Mouse (Mus musculus) C2C12 (cell line): ENCODE results near the gene Zfp777. TPM values are rescaled to one million over a fixed set of nuclear protein-coding genes. Genes with fewer than 3 reads are reported as not detected.

Experiments used
- H3K27me3 ChIP-seq: one replicate; pipeline ENCODE4 v1.6.1; 2011; ENCODE audit not compliant: control insufficient read depth, insufficient read depth, insufficient read length
- H3K36me3 ChIP-seq: one replicate; pipeline ENCODE4 v1.6.1; 2011; ENCODE audit not compliant: control insufficient read depth, insufficient read depth
- H3K4me3 ChIP-seq: one replicate; pipeline ENCODE4 v1.5.1; 2011; ENCODE audit warnings: mild to moderate bottlenecking, control low read depth; ENCODE audit not compliant: poor library complexity, insufficient read depth, severe bottlenecking
- H3K79me2 ChIP-seq: one replicate; pipeline ENCODE4 v1.6.1; 2011; ENCODE audit not compliant: control insufficient read depth, insufficient read depth
- H3K79me3 ChIP-seq: one replicate; pipeline ENCODE4 v1.6.1; 2011; ENCODE audit warnings: low read depth, control low read depth
- H3ac ChIP-seq: one replicate; pipeline ENCODE3; 2011; ENCODE audit warnings: low read depth; ENCODE audit not compliant: control insufficient read depth, insufficient read length
- CEBPB ChIP-seq: IDR thresholded peaks from one replicate; pipeline ENCODE4 v1.6.1; 2011; ENCODE audit warnings: low read depth, mild to moderate bottlenecking, control low read depth, moderate library complexity
- CTCF ChIP-seq: IDR thresholded peaks from one replicate; pipeline ENCODE4 v1.5.1; 2011; ENCODE audit not compliant: control insufficient read depth, insufficient read depth, insufficient read length
- FOSL1 ChIP-seq: IDR thresholded peaks from one replicate; pipeline ENCODE4 v1.8.0; 2011; ENCODE audit warnings: mild to moderate bottlenecking, low read length; ENCODE audit not compliant: poor library complexity, insufficient read depth, severe bottlenecking
- MAX ChIP-seq: IDR thresholded peaks from one replicate; pipeline ENCODE4 v1.6.1; 2011; ENCODE audit warnings: mild to moderate bottlenecking, control low read depth
- MYOD1 ChIP-seq: IDR thresholded peaks from one replicate; pipeline ENCODE4 v1.6.1; 2011; ENCODE audit warnings: low read depth; ENCODE audit not compliant: control insufficient read depth, insufficient read length
- MYOG ChIP-seq: IDR thresholded peaks from one replicate; pipeline ENCODE4 v1.6.1; 2011; ENCODE audit not compliant: control insufficient read depth, insufficient read length; ENCODE audit errors: extremely low read depth
- USF1 ChIP-seq: IDR thresholded peaks from one replicate; pipeline ENCODE4 v1.6.1; 2011; ENCODE audit warnings: low read depth, mild to moderate bottlenecking, control low read depth, moderate library complexity
- polyA plus RNA-seq: library from polyadenylated mRNA; unstranded; fragments of >200 nt; fragmentation: generic; extraction: Trizol; gene quantifications from one replicate; pipeline ENCODE4 v1.2.1, GENCODE M21; 2012; ENCODE audit warnings: missing spikeins

Zfp777 gene
- polyA plus RNA-seq, 1 experiment = 18.4 TPM

DNA sequence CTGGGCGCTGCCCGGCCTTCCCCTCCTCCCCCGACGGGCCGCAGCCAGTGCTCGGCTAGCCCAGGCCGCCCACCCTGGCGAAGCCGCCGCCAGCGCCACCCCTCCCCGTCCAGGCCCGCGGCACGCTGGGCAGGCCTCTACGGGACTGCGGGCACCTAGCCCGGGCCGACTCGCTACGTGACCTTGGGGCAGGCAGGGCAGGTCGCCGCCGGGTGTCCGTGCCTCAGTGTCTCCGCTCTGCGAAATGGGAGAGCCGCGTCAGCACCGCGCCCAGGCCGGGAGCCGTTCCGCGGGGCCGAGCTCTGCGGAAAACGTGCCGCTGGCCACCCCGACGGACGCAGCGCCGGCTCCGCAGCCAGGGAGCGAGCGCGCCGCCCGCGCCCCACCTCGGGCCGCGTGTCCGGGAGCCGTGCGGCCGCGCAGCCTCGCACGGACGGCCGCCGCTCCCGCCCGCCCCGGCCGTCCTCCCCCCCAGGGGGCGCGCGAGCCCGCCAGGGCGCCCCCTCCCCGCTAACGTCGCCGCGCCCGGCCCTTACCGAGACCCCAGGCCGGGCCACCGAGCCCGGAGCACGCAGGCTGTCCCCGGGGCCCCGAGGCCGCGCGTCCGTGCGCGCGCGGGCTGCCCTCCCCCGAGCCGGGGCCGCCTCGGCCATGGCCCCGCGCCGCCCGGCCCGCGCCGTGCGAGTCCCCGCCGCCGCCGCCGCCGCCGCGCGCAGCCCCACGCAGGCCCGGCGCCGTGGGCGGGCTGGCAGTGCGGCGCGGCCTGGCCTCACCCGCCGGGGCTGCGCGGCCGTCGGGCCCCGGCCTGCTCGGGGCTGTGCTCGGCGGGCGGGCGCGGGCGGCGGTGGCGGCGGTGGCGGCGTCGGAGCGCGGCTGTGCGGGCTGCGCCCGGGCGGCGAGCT lies 1.0 kb downstream of the Zfp777 start:
- TF ChIP-seq MAX (no peak), MYOD1 (no peak), CTCF (no peak), USF1 (no peak), FOSL1 (no peak), CEBPB (no peak), MYOG (no peak)
- no peaks in the 10 kb centered on the region for H3K27me3 ChIP-seq
- peak overlapping the region; percentile 95 for H3ac ChIP-seq
- peaks cover 24% of the 10 kb centered on the region for H3K36me3 ChIP-seq
- H3K4me3 ChIP-seq = peak overlapping the region; percentile 53
- H3K79me3 ChIP-seq = peaks cover 28% of the 10 kb centered on the region
- peaks cover 28% of the 10 kb centered on the region for H3K79me2 ChIP-seq

DNA sequence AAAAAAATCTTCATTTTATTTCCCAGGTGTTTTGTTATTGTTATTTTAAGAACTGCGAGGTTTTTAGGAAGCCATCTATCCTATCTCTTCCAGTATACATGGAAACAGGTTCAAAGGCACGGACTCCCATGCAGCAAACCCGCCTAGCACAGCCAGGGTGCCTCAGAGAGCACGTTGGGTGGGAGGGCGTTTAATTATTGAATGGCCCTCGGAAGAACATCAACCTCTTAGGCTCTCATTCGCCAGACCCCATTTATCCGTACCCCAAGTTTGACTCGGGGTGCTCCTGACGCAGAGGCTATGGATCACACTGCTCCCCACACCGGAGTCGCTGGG lies 1.6 kb downstream of the Zfp777 start:
- H3ac ChIP-seq = peak overlapping the region; percentile 95
- peaks cover 28% of the 10 kb centered on the region for H3K79me3 ChIP-seq
- peaks cover 29% of the 10 kb centered on the region for H3K79me2 ChIP-seq
- no peak for TF ChIP-seq CTCF
- H3K4me3 ChIP-seq = peak overlapping the region; percentile 53
- H3K36me3 ChIP-seq = peaks cover 30% of the 10 kb centered on the region
- no peaks in the 10 kb centered on the region for H3K27me3 ChIP-seq

DNA sequence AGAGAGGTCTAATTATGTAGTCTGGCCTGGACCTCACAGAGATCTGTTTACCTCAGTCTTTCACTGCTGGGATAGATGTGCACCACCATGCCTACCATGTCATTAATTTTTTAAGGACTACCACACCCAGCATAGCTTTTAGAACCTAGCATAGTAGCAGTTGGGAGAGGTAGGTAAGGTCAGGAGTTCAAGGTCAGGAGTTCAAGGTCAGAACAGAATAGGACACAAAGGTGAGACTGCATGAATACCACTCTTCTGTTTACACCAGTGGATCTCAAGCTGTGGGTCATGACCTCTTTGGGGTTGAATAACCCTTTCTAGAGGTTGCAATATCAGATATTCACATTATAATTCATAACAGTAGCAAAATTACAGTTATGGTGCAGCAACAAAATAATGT lies 16.1 kb downstream of the Zfp777 start:
- no peak overlapping the region for H3K4me3 ChIP-seq
- H3K79me3 ChIP-seq = no peaks in the 10 kb centered on the region
- TF ChIP-seq MAX (no peak), CTCF (no peak), FOSL1 (no peak), CEBPB (no peak), MYOD1 (no peak), MYOG (no peak), USF1 (no peak)
- no peaks in the 10 kb centered on the region for H3K79me2 ChIP-seq
- H3K36me3 ChIP-seq = peaks cover 84% of the 10 kb centered on the region
- H3K27me3 ChIP-seq = no peaks in the 10 kb centered on the region
- no peak overlapping the region for H3ac ChIP-seq

DNA sequence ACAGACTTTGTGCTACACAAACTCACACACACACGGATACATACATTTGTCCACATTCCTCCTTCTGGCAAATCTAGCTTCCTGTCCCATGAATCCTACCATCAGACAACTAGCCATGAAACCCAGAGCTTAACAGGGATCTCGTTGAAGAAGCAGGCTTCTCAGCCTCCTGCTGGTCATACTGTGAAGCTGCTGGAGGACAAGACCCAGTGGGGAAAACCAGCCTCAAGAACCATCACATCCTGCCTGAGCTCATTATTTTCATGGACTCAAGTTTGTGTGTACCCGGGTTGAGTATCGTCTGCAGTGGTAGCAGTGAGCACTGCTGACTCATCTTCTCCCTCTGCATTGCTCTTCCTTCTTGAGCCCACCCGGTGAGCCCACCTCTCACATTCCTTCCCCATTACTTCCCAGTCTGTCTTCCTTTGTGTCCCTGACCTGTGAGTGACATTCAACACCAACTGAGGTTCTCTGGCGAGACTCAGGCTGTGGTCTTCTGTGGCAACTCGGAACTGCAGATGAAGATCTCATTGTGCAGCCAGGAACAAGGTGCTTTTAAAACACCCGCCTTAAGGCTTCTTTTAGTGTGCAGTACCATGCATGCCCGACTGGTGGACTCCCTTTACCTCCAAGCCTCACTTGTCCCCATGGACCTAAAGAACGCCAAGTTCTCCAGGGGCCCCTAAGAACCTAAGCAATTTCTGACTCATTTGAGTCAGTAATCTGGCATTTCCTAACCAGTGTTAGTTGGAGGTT lies 22.6 kb downstream of the Zfp777 start:
- Histone ChIP-seq H3K4me3 (no peak overlapping the region), H3K79me3 (no peaks in the 10 kb centered on the region), H3K27me3 (no peaks in the 10 kb centered on the region), H3ac (no peak overlapping the region), H3K36me3 (peaks cover 77% of the 10 kb centered on the region), H3K79me2 (no peaks in the 10 kb centered on the region)
- TF ChIP-seq CTCF = no peak
- TF ChIP-seq CEBPB = no peak
- no peak for TF ChIP-seq MAX
- TF ChIP-seq FOSL1 = no peak
- no peak for TF ChIP-seq MYOG
- no peak for TF ChIP-seq USF1
- no peak for TF ChIP-seq MYOD1

DNA sequence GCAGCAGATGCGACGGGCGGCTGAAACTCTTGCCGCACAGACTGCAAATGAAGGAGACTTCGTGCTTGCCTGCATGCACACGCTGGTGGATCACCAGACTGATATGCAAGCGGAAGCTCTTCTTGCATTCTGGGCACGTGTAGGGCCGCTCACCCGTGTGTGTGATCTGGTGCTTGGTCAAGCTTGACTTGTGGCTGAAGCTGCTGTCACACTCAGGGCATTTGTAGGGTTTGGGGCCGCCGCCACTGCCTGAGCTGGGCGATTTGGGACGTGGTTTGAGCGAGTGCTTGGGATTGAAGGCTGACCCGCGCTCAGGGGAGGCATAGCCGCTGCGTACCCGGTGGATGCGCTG lies 23.7 kb downstream of the Zfp777 start:
- Histone ChIP-seq H3K79me2 (no peaks in the 10 kb centered on the region), H3K36me3 (peaks cover 66% of the 10 kb centered on the region), H3K79me3 (no peaks in the 10 kb centered on the region), H3ac (no peak overlapping the region), H3K27me3 (no peaks in the 10 kb centered on the region), H3K4me3 (no peak overlapping the region)
- TF ChIP-seq MYOG (no peak), USF1 (no peak), FOSL1 (no peak), MAX (no peak), CTCF (no peak)

DNA sequence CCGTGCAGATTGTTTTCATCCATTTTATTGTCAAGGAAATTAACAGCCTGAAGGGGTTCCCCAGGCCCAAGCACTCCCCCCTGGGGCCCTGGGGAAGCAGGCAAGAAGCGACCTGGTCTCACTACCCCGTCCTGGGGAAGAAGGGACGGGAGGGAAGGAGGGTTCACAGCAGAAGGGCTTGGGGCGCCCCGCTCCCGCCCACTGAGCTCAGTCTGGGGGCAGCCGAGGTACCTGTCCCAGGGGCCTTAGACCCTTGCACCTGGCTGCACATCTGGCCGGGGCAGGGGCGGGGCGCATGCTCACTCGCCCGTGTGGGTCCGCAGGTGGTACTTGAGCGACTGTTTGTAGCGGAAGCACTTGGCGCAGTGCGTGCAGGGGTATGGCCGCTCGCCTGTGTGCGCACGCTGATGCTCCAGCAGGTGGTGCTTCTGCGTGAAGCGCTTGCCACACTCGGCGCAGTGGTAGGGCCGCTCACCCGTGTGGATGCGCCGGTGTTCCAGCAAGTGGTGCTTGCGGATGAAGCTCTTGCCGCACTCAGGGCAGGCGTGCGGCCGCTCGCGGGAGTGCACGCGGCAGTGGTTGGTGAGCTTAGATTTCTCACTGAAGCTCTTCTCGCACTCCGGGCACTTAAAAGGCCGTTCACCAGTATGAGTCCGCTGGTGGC lies 24.2 kb downstream of the Zfp777 start:
- TF ChIP-seq MYOG = no peak
- TF ChIP-seq MAX = no peak
- TF ChIP-seq USF1 = no peak
- Histone ChIP-seq H3K79me3 (no peaks in the 10 kb centered on the region), H3ac (no peak overlapping the region), H3K36me3 (peaks cover 65% of the 10 kb centered on the region), H3K4me3 (no peak overlapping the region), H3K27me3 (no peaks in the 10 kb centered on the region), H3K79me2 (no peaks in the 10 kb centered on the region)
